Mouse (Mus musculus) C2C12 (cell line): ENCODE data around the gene Srgap2.

ENCODE experiments used
- CEBPB ChIP-seq: IDR thresholded peaks from one replicate; pipeline ENCODE4 v1.6.1; 2011; ENCODE audit warnings: low read depth, mild to moderate bottlenecking, control low read depth, moderate library complexity
- CTCF ChIP-seq: IDR thresholded peaks from one replicate; pipeline ENCODE4 v1.5.1; 2011; ENCODE audit not compliant: control insufficient read depth, insufficient read depth, insufficient read length
- FOSL1 ChIP-seq: IDR thresholded peaks from one replicate; pipeline ENCODE4 v1.8.0; 2011; ENCODE audit warnings: mild to moderate bottlenecking, low read length; ENCODE audit not compliant: poor library complexity, insufficient read depth, severe bottlenecking
- MAX ChIP-seq: IDR thresholded peaks from one replicate; pipeline ENCODE4 v1.6.1; 2011; ENCODE audit warnings: mild to moderate bottlenecking, control low read depth
- MYOD1 ChIP-seq: IDR thresholded peaks from one replicate; pipeline ENCODE4 v1.6.1; 2011; ENCODE audit warnings: low read depth; ENCODE audit not compliant: control insufficient read depth, insufficient read length
- MYOG ChIP-seq: IDR thresholded peaks from one replicate; pipeline ENCODE4 v1.6.1; 2011; ENCODE audit not compliant: control insufficient read depth, insufficient read length; ENCODE audit errors: extremely low read depth
- USF1 ChIP-seq: IDR thresholded peaks from one replicate; pipeline ENCODE4 v1.6.1; 2011; ENCODE audit warnings: low read depth, mild to moderate bottlenecking, control low read depth, moderate library complexity

DNA sequence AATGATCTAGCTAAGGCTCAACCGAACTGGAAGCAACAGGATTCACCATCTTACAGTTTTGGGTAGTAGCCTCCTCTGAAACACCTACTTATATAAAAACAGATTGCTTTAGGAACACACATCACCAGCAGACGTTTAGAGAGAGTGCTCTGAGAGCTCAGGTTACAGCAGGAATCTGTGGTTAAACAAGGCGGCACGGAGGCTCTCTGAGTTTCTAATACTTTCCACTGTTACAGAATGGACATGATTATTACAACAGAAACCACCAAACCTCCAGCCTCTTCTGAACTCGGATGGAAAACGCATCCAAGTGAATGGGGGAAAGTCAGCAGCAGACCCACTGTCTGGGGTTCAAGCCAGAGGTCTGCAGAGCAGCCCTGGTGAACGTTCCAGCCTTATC, 291.1 kb downstream of the Srgap2 start:
- TF ChIP-seq CTCF (no peak), MAX (no peak), MYOG (no peak), USF1 (no peak), MYOD1 (no peak), CEBPB (peak; percentile 73), FOSL1 (no peak)
